Mouse (Mus musculus): ENCODE measurements at regions not wholly inside any gene's neighbourhood (a gene's known extent, or its start where the extent isn't known, plus 50 kb on each side); places are given as distances from the start of the nearest gene placed in this dataset.

DNA sequence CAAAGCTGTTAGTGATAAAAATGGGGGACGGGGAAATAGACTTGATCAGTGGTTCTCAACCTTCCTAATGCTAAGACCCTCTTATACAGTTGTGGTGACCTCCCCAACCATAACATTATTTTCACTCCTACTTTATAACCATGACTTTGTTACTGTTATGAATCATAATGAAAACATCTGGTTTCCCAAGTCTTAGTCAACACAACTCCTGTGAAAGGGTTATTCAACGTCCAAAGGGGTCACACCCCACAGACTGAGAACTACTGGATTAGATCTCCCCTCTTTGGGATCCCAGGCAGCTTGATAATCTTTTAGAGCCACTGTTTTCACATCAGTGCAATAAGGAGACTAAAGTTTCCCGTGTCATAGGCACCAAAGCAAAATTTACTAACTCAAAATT is 141.1 kb upstream of the Fndc3a start:
- TF ChIP-seq CTCF (conservative IDR thresholded peaks at IDR 0.05 in 1 of 2, IDR thresholded peaks at IDR 0.05 in 1 of 2; ENCODE audit: low read depth in 2 of 2, low read length in 2 of 2) (no peak), POLR2A (IDR thresholded peaks at IDR 0.05; ENCODE audit: low read depth, low read length) (no peak), MAZ (IDR thresholded peaks at IDR 0.05; ENCODE audit: low read depth, low read length) (no peak), ELF1 (IDR thresholded peaks at IDR 0.05; ENCODE audit: low read depth, low read length) (no peak), MAFK (IDR thresholded peaks at IDR 0.05; ENCODE audit: insufficient replicate concordance, low read length) (no peak), EP300 (IDR thresholded peaks at IDR 0.05; ENCODE audit: low read length) (no peak; the same call in 1 of the 2 replicates), CHD2 (IDR thresholded peaks at IDR 0.05; ENCODE audit: low read length) (no peak), CHD1 (IDR thresholded peaks at IDR 0.05; ENCODE audit: low read depth, low read length) (no peak), ZMIZ1 (IDR thresholded peaks at IDR 0.05; ENCODE audit: low read depth, low read length) (no peak), NRF1 (IDR thresholded peaks at IDR 0.05; ENCODE audit: low read depth, low read length) (no peak), MYC (IDR thresholded peaks at IDR 0.05; ENCODE audit: low read depth, low read length) (no peak), TBP (conservative IDR thresholded peaks at IDR 0.05; ENCODE audit: low read depth, low read length) (no peak)
